Mouse (Mus musculus): ENCODE data around the gene Gdf3.
A peak's percentile ranks its signal among the peaks of the same experiment; 100 is the strongest.
"Not testable (repeated sequence)": the region's sequence is repeated elsewhere in the genome, so short reads cannot be mapped to it uniquely, and the experiment has no call there.

Gene Gdf3

GRCm38 (mm10) chr6:122609771-122610170, at the start of gene Gdf3:
TSS of gene Gdf3 (minus strand) at chr6:122610087.
- no peak for DNase-seq (ENCODE audit: low spot score in 2 of 2)

GRCm38 (mm10) chr6:122659567-122659966, 49.7 kb upstream of the Gdf3 start:
- no peak for DNase-seq (ENCODE audit: low spot score in 2 of 2)

GRCm38 (mm10) chr6:122657630-122658029, 47.7 kb upstream of the Gdf3 start:
- DNase-seq (ENCODE audit: low spot score in 2 of 2) = no peak

- DNase-seq (ENCODE audit: low spot score in 2 of 2) = no peak
Observed at GRCm38 (mm10) chr6:122654301-122654700, 44.4 kb upstream of the Gdf3 start.

- DNase-seq (ENCODE audit: low spot score in 2 of 2) = no peak
Observed at GRCm38 (mm10) chr6:122650398-122650980, 40.6 kb upstream of the Gdf3 start.

GRCm38 (mm10) chr6:122649903-122650302, 40.0 kb upstream of the Gdf3 start:
- no peak for DNase-seq (ENCODE audit: low spot score in 2 of 2)

GRCm38 (mm10) chr6:122644196-122644595, 34.3 kb upstream of the Gdf3 start:
- not testable (repeated sequence) for DNase-seq (ENCODE audit: low spot score in 2 of 2)

GRCm38 (mm10) chr6:122637566-122637965, 27.7 kb upstream of the Gdf3 start:
- DNase-seq (ENCODE audit: low spot score in 2 of 2) = not testable (repeated sequence)

GRCm38 (mm10) chr6:122636666-122637065, 26.8 kb upstream of the Gdf3 start:
- no peak for DNase-seq (ENCODE audit: low spot score in 2 of 2)

GRCm38 (mm10) chr6:122635315-122635714, 25.4 kb upstream of the Gdf3 start:
- no peak for DNase-seq (ENCODE audit: low spot score in 2 of 2)

- peak in 1 of 2 experiments; percentile 13 for DNase-seq (ENCODE audit: low spot score in 2 of 2)
Observed at GRCm38 (mm10) chr6:122633411-122633810, 23.5 kb upstream of the Gdf3 start.

GRCm38 (mm10) chr6:122627469-122628108, 17.7 kb upstream of the Gdf3 start:
- DNase-seq (ENCODE audit: low spot score in 2 of 2) = no peak

- no peak for DNase-seq (ENCODE audit: low spot score in 2 of 2)
Observed at GRCm38 (mm10) chr6:122626110-122626509, 16.2 kb upstream of the Gdf3 start, which contains the start of gene Dppa3. TSS of gene Dppa3 (plus strand) at chr6:122626410.

- DNase-seq (ENCODE audit: low spot score in 2 of 2) = no peak
Observed at GRCm38 (mm10) chr6:122625156-122625555, 15.3 kb upstream of the Gdf3 start.

- DNase-seq (ENCODE audit: low spot score in 2 of 2) = no peak
Observed at GRCm38 (mm10) chr6:122624480-122624879, 14.6 kb upstream of the Gdf3 start.

- no peak for DNase-seq (ENCODE audit: low spot score in 2 of 2)
Observed at GRCm38 (mm10) chr6:122621066-122621465, 11.2 kb upstream of the Gdf3 start.

GRCm38 (mm10) chr6:122616022-122616421, 6.1 kb upstream of the Gdf3 start:
- no peak for DNase-seq (ENCODE audit: low spot score in 2 of 2)

GRCm38 (mm10) chr6:122614047-122614446, 4.2 kb upstream of the Gdf3 start:
- peak in 1 of 2 experiments; percentile 39 for DNase-seq (ENCODE audit: low spot score in 2 of 2)

- DNase-seq (ENCODE audit: low spot score in 2 of 2) = no peak
Observed at GRCm38 (mm10) chr6:122612426-122612825, 2.5 kb upstream of the Gdf3 start.

GRCm38 (mm10) chr6:122609377-122609728, 534 bp downstream of the Gdf3 start:
- DNase-seq (ENCODE audit: low spot score in 2 of 2) = no peak

GRCm38 (mm10) chr6:122608434-122609376, 1.2 kb downstream of the Gdf3 start:
- no peak for DNase-seq (ENCODE audit: low spot score in 2 of 2)

GRCm38 (mm10) chr6:122607700-122608099, 2.2 kb downstream of the Gdf3 start:
- no peak for DNase-seq (ENCODE audit: low spot score in 2 of 2)

Measured in thymus, postnatal 10 days (tissue).